Mouse (Mus musculus) large intestine, adult 2 months (tissue): Measurements from ENCODE around the gene Gm42791. TPM values are rescaled to one million over a fixed set of nuclear protein-coding genes. Genes with fewer than 3 reads are reported as not detected.

ENCODE experiments used
- DNase-seq: peaks from one replicate; pipeline ENCODE4 v3.0.0-alpha.2; 2012; ENCODE audit warnings: low read depth, low spot score
- WGBS: fragments of 180-500 bp; shearing (Covaris S2); methylation state at CpG from one replicate; pipeline ENCODE4 v1.1.7; 2018; 5-methylcytosine and 5-hydroxymethylcytosine counted together
- polyA plus RNA-seq: library from polyadenylated mRNA; depleted of rRNA; stranded (reverse); fragments of >200 nt; gene quantifications from 2 replicates; pipeline ENCODE4 v1.2.3, GENCODE M21; 2012

Gm42791 gene
- polyA plus RNA-seq, 1 experiment, result not detected

DNA sequence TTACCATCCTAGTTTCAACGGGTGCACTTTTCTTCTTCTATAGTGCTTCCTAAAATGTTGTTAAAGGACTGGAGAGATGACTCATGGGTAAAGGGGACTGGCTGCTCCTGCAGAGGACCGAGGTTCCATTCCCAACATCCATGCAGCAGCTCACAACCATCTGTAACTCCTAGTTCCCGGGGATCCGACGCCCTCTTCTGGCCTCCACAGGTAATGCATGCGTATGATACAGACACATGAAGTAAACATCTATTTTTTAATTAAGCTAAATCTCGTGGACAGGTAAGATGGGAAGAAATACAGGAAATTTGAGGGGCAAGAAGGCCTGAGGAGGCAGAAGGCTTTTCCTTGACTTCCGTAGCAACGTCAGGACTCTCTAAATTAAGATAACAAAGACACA is 36.6 kb downstream of the Gm42791 start:
- DNase-seq, result no peak
- WGBS, result 35% methylated on average over 9 of the region's 9 CpGs

DNA sequence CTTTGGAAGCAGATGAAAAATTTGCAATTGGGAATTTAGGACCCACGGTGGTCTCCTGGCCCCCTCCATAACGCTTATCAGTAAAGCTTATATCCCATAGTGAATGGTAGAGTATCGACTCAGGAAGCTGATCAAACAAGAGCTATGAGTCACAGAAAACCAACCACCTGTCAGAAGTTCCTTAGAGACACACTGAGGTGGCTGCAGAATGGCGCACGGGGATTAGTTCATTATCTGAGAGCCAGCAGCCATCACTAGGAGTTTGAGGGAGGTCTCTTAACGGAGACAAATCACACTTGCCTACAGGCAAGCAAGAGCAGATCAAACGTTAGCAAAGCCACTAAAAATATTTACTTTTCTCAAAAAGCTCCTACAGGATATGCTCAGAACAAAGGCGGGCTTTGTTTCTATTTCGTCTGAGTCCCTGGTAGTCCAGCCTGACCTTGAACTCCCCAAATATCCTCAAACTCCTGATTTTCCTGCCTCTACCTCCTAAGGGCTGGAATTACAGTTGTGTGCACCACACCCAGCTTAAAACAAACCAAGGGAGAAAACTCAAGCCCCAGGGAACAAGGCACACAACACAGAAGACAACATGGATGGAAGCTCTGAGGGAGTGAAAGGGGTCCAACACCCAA is 37.9 kb downstream of the Gm42791 start:
- WGBS, result 23% methylated on average over 9 of the region's 9 CpGs
- no peak for DNase-seq

DNA sequence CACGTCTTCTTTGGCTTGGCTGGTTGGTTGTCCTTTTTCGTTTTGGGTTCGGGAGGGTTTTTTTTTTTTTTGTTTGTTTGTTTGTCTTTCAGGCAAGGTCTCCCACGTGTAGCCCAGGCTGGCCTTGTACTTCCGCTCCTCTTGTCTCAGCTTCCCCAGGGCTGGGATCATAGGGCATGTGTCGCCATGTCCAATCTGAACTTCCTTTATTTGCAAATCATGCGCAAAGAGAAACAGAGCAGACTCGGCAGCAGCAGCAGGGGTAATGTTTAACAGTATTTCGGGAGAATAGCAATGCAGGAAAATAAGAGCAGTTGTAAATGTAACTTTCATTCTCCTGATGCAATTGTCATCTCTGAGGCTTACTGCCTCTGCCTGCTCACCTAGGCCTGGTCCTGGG is 38.9 kb downstream of the Gm42791 start:
- no peak for DNase-seq
- 51% methylated on average over 9 of the region's 9 CpGs for WGBS

- no peak for DNase-seq
- WGBS, result 93% methylated on average over 6 of the region's 6 CpGs
Measured at GRCm38 (mm10) chr5:148955575-148955974, 39.4 kb downstream of the Gm42791 start.

DNA sequence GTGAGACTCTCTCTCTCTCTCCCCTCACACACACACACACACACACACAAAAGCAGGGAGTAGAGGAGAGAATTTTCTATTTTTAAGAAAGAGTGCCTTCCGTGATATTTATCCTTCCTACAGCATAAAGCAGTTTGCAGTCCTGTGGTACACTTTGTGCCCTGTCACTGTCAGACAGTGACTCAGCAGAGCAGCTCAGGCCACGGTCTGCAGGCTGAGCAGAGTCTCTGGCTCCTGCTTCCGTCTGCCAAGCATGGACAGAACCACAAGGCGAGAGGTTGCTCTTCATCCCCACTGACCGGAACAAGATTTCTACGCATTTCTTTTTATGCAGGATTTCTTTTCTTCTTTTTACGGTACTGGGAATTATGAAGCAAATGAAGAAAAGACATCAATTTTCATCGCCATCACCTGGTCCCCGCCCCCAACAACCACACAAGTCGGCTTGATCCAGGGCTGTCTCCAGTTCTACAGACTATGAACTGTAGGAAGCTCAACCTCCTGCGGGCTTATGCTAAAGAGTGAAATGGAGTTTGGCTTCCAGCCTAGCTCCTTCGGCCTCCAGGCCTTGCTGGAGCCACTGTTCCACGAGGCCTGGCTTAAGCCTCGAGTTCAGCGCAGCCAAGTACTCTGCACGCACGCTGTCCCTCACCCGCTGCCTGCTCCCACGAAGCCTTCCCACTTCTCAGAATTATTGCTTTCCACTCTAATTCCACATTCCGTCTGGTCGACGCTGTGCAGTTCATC is 40.5 kb downstream of the Gm42791 start:
- DNase-seq, result no peak
- WGBS, result 82% methylated on average over 22 of the region's 22 CpGs

- WGBS, result 59% methylated on average over 5 of the region's 5 CpGs
- no peak for DNase-seq
Measured at GRCm38 (mm10) chr5:148953098-148953497, 41.8 kb downstream of the Gm42791 start.

DNA sequence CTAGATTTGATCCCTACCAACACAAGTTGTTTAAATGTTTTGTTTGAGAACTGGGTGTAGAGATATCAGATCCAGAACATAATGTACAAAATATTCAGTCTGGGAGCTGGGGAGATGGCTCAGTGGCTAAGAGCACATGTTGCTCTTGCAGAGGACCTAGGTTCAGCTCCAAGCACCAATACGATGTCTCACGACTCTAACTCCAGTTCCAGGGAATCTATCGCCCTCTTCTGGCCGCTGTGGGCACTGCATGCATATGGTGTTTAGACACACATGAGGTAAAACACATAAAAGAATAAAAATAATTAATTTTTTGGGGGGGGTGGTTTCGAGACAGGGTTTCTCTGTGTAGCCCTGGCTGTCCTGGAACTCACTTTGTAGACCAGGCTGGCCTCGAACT is 42.5 kb downstream of the Gm42791 start:
- DNase-seq, result no peak

DNA sequence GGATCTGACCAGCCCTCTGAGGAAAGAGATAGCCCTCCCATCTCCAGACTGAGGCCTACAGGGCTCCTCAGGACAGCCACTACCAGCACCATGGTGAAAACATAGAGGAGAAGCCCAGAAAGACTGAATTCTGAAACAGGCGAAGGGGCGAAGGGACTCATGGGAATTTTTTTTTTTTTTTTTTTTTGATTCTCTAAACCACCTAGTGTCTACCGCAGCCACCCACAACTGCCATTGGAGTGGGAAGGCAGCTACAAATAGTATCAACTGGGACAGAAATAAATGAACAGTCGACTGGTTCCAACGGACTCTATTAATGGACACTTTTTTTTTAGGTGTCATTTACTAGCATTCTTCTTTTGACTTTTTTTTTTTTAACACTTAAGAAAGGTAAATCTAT is 43.6 kb downstream of the Gm42791 start:
- 90% methylated on average over 5 of the region's 5 CpGs for WGBS
- no peak for DNase-seq

More for the DNA sequence above, 42.5 kb downstream of the Gm42791 start:
- 64% methylated on average over 6 of the region's 6 CpGs for WGBS

GRCm38 (mm10) chr5:148950064-148950463 is 44.9 kb downstream of the Gm42791 start:
- 32% methylated on average over 15 of the region's 15 CpGs for WGBS
- DNase-seq, result no peak

- 81% methylated on average over 9 of the region's 9 CpGs for WGBS
- DNase-seq, result no peak
Measured at GRCm38 (mm10) chr5:148948577-148948976, 46.4 kb downstream of the Gm42791 start.

- WGBS, result 84% methylated on average over 4 of the region's 4 CpGs
- no peak for DNase-seq
Measured at GRCm38 (mm10) chr5:148947412-148947811, 47.5 kb downstream of the Gm42791 start.

DNA sequence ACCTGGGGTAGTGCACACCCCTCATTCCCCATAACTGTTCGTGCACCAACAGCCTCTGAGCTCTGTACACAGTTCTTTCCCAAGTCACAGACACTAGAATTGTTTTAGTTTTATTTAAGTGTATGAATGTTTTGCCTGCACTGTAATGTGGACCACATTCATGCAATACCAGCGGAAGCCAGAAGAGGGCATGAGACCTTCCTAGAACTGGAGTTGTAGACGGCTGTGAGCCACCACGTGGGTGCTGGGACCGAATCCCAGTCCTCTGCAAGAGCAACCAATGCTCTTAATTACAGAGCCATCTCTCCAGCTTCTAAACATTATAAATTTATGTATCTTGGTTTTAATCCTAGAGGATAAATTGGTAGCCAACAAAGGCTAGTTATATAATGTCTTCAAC is 48.2 kb downstream of the Gm42791 start:
- DNase-seq, result no peak
- WGBS, result 82% methylated on average over 5 of the region's 5 CpGs

GRCm38 (mm10) chr5:148945735-148946134 is 49.2 kb downstream of the Gm42791 start:
- 88% methylated on average over 2 of the region's 2 CpGs for WGBS
- DNase-seq, result no peak

DNA sequence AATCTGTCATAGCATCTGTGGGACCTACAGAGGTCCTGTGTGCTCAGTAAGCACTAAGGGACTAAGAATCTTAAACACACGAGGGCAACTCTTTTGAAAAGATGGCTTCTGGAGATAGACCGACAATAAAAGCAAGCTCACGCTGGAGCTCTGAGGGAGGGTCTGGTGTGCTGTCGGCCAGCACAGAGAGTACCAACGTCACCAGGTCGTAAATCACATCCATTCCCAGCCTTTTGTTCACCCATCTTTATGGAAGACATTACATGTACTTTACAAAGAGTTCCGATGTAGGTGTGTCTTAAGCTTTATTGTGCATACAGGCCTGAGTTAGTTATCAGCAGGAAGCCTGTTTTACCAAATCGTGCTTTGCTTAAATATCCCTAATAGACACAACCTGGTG is 50.9 kb downstream of the Gm42791 start:
- whole genome bisulfite sequencing, result 24% methylated on average over 8 of the region's 8 CpGs
- DNase-seq, result no peak

- DNase-seq, result no peak
- WGBS, result 86% methylated on average over 10 of the region's 10 CpGs
Measured at GRCm38 (mm10) chr5:148943444-148943843, 51.5 kb downstream of the Gm42791 start.

DNA sequence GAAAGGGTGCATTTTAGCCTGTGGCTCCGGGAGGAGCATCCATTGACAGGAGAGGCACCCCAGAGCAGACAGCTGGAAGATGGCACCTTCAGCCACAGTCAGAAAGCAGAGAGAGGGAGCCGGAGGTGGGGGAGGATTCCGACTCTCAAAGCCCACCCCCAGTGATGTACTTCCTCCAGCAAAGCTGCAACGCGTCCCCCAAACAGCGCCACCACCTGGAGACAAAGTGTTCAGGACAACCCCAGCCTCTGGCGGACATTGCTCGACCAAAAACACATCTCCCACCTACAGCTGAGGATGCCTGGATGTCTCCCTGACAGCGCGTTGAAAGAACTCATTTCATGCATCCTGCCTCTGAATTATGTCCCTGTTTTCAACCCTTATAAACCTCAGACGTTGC is 52.0 kb downstream of the Gm42791 start:
- no peak for DNase-seq

DNA sequence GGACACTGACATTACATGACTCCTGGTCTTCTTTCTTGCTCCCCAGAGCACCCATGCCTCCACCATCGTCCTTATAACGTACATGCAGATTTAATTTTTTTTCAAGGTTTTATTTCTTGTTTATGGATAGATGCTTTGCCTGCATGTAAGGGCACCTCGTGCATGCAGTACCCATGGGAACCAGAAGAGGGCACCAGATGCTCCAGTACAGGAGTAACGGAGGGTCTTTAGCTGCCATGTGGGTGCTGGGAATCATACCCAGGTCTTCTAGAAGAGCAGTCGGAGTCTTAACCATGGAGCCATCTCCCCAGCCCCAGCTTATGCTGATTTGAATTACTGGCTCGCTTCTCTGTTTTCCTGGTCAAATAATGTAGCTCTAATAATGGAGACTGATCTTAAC is 52.6 kb downstream of the Gm42791 start:
- no peak for DNase-seq
- 96% methylated on average over 6 of the region's 6 CpGs for WGBS

More for the DNA sequence above, 52.0 kb downstream of the Gm42791 start:
- 89% methylated on average over 11 of the region's 11 CpGs for WGBS

DNA sequence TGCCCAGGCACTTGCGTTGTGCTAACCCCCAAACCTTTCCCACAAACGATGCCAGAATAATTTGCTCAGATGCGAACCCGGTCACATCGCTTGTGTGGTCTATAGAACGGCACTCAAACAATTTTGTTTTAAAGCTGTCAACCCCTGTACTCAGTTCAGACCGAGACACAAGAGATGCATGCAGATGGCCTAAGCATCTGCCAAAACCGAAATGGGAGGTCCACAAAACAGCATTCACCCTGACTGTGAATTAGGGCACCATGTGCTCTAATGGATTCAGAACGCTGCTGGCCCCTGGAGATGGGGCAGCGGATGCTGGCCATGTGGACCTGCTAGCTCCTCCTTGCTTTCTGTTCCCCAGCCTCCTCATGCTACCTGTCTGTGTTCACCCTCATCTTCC is 53.1 kb downstream of the Gm42791 start:
- no peak for DNase-seq

DNA sequence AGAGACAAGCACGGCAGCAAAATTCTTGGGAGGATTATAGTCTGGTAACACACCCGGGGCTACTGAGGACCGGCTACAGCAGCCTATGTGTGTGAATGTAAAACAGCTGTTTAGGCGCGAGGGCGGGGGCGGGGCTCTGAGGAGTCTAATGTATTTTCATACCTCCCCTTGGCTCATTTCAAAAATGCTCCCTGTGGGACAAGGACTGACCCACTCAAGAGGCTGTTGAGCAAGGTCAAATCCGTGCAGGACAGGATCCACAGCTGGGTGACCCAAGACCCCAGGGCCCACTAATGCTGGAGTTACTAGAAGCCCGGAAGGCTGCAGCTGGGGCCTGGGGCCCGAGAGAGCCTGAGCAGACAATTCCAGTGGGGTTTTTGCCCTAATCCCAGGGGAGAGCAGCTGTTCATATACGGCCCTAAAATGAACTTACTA is 55.0 kb downstream of the Gm42791 start:
- DNase-seq, result no peak
- WGBS, result 69% methylated on average over 11 of the region's 11 CpGs

More for the DNA sequence above, 53.1 kb downstream of the Gm42791 start:
- WGBS, result 89% methylated on average over 10 of the region's 10 CpGs

DNA sequence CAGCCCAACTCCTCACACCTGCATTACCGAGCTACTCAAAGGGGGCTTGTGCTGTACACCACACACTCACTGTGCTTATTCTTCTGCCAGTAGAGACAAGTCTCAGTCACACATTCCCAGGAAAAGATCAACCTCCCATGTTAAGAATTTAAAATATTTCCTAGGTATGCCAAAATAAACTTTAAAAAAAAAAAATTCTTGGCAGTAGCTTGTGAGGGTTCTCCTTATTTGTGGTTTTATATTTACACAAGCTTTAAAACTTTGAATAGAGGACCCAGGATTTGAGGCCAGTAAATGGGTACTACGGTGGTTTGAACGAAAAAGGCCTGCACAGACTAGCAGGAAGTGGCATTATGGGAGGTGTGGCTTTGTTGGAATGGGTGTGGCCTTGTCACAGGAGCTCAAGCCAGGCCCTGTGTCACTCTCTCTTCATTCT is 58.4 kb downstream of the Gm42791 start:
- no peak for DNase-seq

GRCm38 (mm10) chr5:148935871-148936270 is 59.1 kb downstream of the Gm42791 start:
- 87% methylated on average over 6 of the region's 6 CpGs for WGBS
- DNase-seq, result no peak

More for the DNA sequence above, 58.4 kb downstream of the Gm42791 start:
- 35% methylated on average over 3 of the region's 3 CpGs for WGBS
